Mouse (Mus musculus) heart, embryonic 16.5 days (tissue): ENCODE measurements around the gene Sv2b. TPM values are rescaled to one million over a fixed set of nuclear protein-coding genes. Genes with fewer than 3 reads are reported as not detected.

Experiments
- ATAC-seq: fragments of 200-750 bp; cut with Nextera tagmentation; replicated peaks from 2 replicates; pipeline ENCODE4 v1.8.0; 2017; ENCODE audit warnings: moderate number of reproducible peaks; ENCODE audit not compliant: insufficient read depth, low FRiP score; ENCODE audit errors: extremely low read depth
- H3K27ac ChIP-seq: fragments of 300-500 bp; sonication (generic); 2 replicates; pipeline ENCODE4 v1.5.1; 2014; ENCODE audit warnings: mild to moderate bottlenecking, low read length, control low read depth, moderate library complexity
- H3K27me3 ChIP-seq: fragments of 300-500 bp; sonication (generic); 2 replicates; pipeline ENCODE4 v1.6.1; 2014; ENCODE audit warnings: low read length, mixed read lengths; ENCODE audit not compliant: control insufficient read depth, insufficient read depth
- H3K36me3 ChIP-seq: fragments of 300-500 bp; sonication (generic); 2 replicates; pipeline ENCODE4 v1.6.1; 2014; ENCODE audit not compliant: control insufficient read depth, insufficient read depth
- H3K4me1 ChIP-seq: fragments of 300-500 bp; sonication (generic); 2 replicates; pipeline ENCODE4 v1.6.1; 2014; ENCODE audit warnings: low read length, mixed read lengths; ENCODE audit not compliant: control insufficient read depth, insufficient read depth
- H3K4me2 ChIP-seq: fragments of 300-500 bp; sonication (generic); 2 replicates; pipeline ENCODE4 v1.6.1; 2014; ENCODE audit warnings: low read depth, mild to moderate bottlenecking, control low read depth, low read length
- H3K4me3 ChIP-seq: fragments of 300-500 bp; sonication (generic); 2 replicates; pipeline ENCODE4 v1.5.1; 2014; ENCODE audit warnings: mild to moderate bottlenecking, control low read depth, low read length
- H3K9ac ChIP-seq: fragments of 300-500 bp; sonication (generic); 2 replicates; pipeline ENCODE4 v1.6.1; 2014; ENCODE audit warnings: low read length, control low read depth
- H3K9me3 ChIP-seq: fragments of 300-500 bp; sonication (generic); replicated peaks from 2 replicates; pipeline ENCODE4 v1.6.1; 2016; ENCODE audit warnings: low read length; ENCODE audit not compliant: control insufficient read depth
- WGBS: fragments of 180-500 bp; shearing (Covaris S2); extraction: QIAGEN DNeasy Blood & Tissue Kit; methylation state at CpG from one replicate; pipeline ENCODE4 v1.1.7; 2014; 5-methylcytosine and 5-hydroxymethylcytosine counted together
- polyA plus RNA-seq: library from polyadenylated mRNA; unstranded; fragments of >200 nt; fragmentation: Nextera tagmentation; extraction: Ambion mirVana; gene quantifications from 2 replicates; pipeline ENCODE4 v1.2.1, GENCODE M21; 2015

Sv2b gene
- 0.86 and 1.0 TPM in 2 replicates for polyA plus RNA-seq

GRCm38 (mm10) chr7:75308457-75309312 is at the start of gene Sv2b:
Gene Sv2b (minus strand): TSS chr7:75309262.
- Histone ChIP-seq H3K27me3 (peaks cover 34% of the 10 kb centered on the region), H3K27ac (no peak within 1 kb of the TSS), H3K4me2 (peak within 1 kb of the TSS; percentile 95), H3K9me3 (no peaks in the 10 kb centered on the region), H3K4me1 (peaks cover 8% of the 10 kb centered on the region), H3K36me3 (no peaks in the 10 kb centered on the region), H3K9ac (peak within 1 kb of the TSS; percentile 41; the same call in 1 of the 2 replicates), H3K4me3 (peak within 1 kb of the TSS; percentile 55)
- WGBS = 2% methylated on average over 46 of the region's 46 CpGs
- ATAC-seq = no peak

- Histone ChIP-seq H3K4me1 (no peaks in the 10 kb centered on the region), H3K36me3 (no peaks in the 10 kb centered on the region), H3K4me3 (no peak overlapping the region), H3K4me2 (no peak overlapping the region), H3K9me3 (0 out of 2 replicates have a peak, but pooled peaks cover 3% of the 10 kb centered on the region), H3K27ac (no peak overlapping the region), H3K27me3 (no peaks in the 10 kb centered on the region), H3K9ac (no peak overlapping the region)
- WGBS = 51% methylated on average over 4 of the region's 4 CpGs
- ATAC-seq = no peak
Observed at GRCm38 (mm10) chr7:75358284-75358851, 49.3 kb upstream of the Sv2b start.

GRCm38 (mm10) chr7:75355521-75355920 is 46.5 kb upstream of the Sv2b start:
- Histone ChIP-seq H3K9me3 (peaks cover 2% of the 10 kb centered on the region; the same call in 1 of the 2 replicates), H3K4me3 (no peak overlapping the region), H3K9ac (no peak overlapping the region), H3K36me3 (no peaks in the 10 kb centered on the region), H3K27ac (no peak overlapping the region), H3K27me3 (no peaks in the 10 kb centered on the region), H3K4me1 (no peaks in the 10 kb centered on the region), H3K4me2 (no peak overlapping the region)
- no peak for ATAC-seq
- WGBS = 62% methylated on average over 2 of the region's 2 CpGs

GRCm38 (mm10) chr7:75352777-75353374 is 43.8 kb upstream of the Sv2b start:
- no peak for ATAC-seq
- H3K27ac ChIP-seq = no peak overlapping the region
- H3K9me3 ChIP-seq = peaks cover 2% of the 10 kb centered on the region; the same call in 1 of the 2 replicates
- H3K9ac ChIP-seq = no peak overlapping the region
- no peaks in the 10 kb centered on the region for H3K27me3 ChIP-seq
- no peak overlapping the region for H3K4me2 ChIP-seq
- no peak overlapping the region for H3K4me3 ChIP-seq
- 44% methylated on average over 1 of the region's 1 CpGs for WGBS
- no peaks in the 10 kb centered on the region for H3K4me1 ChIP-seq
- H3K36me3 ChIP-seq = no peaks in the 10 kb centered on the region

- peaks cover 2% of the 10 kb centered on the region; the same call in 1 of the 2 replicates for H3K9me3 ChIP-seq
- WGBS = 45% methylated on average over 2 of the region's 2 CpGs
- H3K27ac ChIP-seq = no peak overlapping the region
- no peak overlapping the region for H3K4me3 ChIP-seq
- no peaks in the 10 kb centered on the region for H3K4me1 ChIP-seq
- ATAC-seq = no peak
- H3K9ac ChIP-seq = no peak overlapping the region
- no peaks in the 10 kb centered on the region for H3K27me3 ChIP-seq
- no peaks in the 10 kb centered on the region for H3K36me3 ChIP-seq
- H3K4me2 ChIP-seq = no peak overlapping the region
Observed at GRCm38 (mm10) chr7:75350172-75350571, 41.1 kb upstream of the Sv2b start.

- WGBS = 59% methylated on average over 3 of the region's 3 CpGs
- no peak for ATAC-seq
- Histone ChIP-seq H3K4me3 (no peak overlapping the region), H3K4me2 (no peak overlapping the region), H3K27ac (no peak overlapping the region), H3K36me3 (no peaks in the 10 kb centered on the region), H3K27me3 (no peaks in the 10 kb centered on the region), H3K4me1 (no peaks in the 10 kb centered on the region), H3K9me3 (no peaks in the 10 kb centered on the region), H3K9ac (no peak overlapping the region)
Observed at GRCm38 (mm10) chr7:75332311-75332710, 23.2 kb upstream of the Sv2b start.

- no peak for ATAC-seq
- H3K9me3 ChIP-seq = no peaks in the 10 kb centered on the region
- 73% methylated on average over 3 of the region's 3 CpGs for WGBS
- no peak overlapping the region for H3K4me3 ChIP-seq
- no peak overlapping the region for H3K9ac ChIP-seq
- H3K27me3 ChIP-seq = no peaks in the 10 kb centered on the region
- no peak overlapping the region for H3K27ac ChIP-seq
- no peaks in the 10 kb centered on the region for H3K4me1 ChIP-seq
- no peaks in the 10 kb centered on the region for H3K36me3 ChIP-seq
- H3K4me2 ChIP-seq = no peak overlapping the region
Observed at GRCm38 (mm10) chr7:75329740-75330142, 20.7 kb upstream of the Sv2b start.

GRCm38 (mm10) chr7:75328721-75329362 is 19.8 kb upstream of the Sv2b start:
- H3K4me3 ChIP-seq = no peak overlapping the region
- WGBS = 69% methylated on average over 3 of the region's 3 CpGs
- no peaks in the 10 kb centered on the region for H3K4me1 ChIP-seq
- no peak overlapping the region for H3K4me2 ChIP-seq
- no peak overlapping the region for H3K9ac ChIP-seq
- no peaks in the 10 kb centered on the region for H3K36me3 ChIP-seq
- H3K9me3 ChIP-seq = no peaks in the 10 kb centered on the region
- no peak for ATAC-seq
- H3K27me3 ChIP-seq = no peaks in the 10 kb centered on the region
- no peak overlapping the region for H3K27ac ChIP-seq
